Mouse (Mus musculus) 3T3-L1 (cell line): ENCODE data around the gene Bcas3.

ENCODE experiments used
- DNase-seq: peaks from one replicate; pipeline ENCODE4 v3.0.0-alpha.2; 2015; ENCODE audit warnings: low read depth, low spot score

Gene Bcas3

DNA sequence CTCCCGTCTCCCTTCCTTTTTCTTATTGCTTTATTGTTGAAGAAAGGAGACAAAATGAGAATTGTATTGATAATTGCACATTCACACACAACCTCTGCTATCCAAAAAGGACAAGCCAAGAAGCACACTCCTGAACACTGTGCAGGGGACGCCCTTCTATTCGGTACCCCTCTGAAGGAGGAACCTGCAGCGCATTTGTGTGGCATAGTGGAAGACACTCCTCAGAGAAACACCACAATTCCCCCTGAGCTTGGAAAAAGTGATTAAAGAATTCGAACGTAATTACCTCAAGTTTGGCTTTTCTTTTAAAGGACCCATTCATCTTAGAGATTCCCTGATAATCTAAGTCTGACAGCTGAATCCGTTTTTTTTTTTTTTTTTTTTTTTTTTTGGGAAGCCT is 261.5 kb downstream of the Bcas3 start:
- no peak for DNase-seq

DNA sequence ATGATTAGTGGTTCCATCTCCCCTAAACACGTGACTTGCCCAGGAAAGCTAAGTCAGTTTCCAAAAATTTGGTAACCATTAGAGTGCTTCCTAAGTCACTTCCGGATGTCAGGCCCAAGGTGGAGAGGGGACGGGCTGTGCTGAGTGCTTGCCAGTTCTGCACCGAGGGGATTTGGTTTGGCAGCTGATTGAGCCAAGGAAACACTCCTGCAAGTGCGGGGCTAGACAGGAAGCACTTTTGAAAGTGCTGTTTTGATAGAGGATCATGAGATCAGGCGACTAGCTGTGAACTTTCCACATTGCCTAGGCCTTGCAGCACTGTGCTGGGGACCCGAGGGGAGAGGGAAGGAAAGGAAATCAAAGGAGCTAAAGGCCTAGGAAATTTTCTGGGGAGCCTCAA is 262.5 kb downstream of the Bcas3 start:
- DNase-seq: no peak

DNA sequence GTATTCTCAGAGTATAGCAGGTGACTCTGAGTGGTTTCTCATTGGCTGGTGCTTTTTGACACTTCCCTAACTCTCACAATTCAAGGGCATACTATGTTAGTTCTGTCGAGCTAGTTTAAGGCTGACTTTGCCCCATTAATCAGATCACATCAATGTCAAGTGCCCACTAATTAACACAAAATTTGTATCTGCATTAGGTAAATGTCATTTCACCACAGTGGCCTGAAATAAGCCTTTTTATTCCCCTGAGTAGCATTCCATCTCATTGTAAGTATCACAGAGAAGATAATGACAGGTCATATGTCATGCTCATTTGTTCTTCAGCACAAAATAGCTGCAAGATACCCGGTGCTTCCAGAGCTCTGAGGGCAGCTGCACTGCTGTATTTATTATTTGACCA is 268.5 kb downstream of the Bcas3 start:
- DNase-seq: no peak

GRCm38 (mm10) chr11:85621994-85622393 is 269.0 kb downstream of the Bcas3 start:
- no peak for DNase-seq

- DNase-seq: no peak
Measured at GRCm38 (mm10) chr11:85625206-85625605, 272.2 kb downstream of the Bcas3 start.

DNA sequence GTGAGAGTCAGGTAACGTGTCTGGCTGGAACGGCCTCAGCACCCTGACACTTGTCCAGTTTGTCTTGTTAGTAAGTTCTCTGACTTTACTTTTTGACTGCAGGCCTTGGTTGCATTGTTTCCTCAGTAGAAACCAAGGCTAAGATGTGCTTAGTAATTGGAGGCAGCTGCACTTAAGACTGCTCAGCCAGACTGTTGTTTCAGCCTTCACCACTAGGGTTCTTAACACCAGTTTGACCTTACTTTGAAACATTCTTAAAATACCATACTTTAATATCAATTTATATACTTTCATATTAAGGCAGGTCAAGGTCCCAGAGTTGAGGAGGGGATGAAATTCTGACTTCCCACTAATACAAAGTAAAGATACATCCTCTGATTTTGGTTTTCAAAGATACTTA is 273.9 kb downstream of the Bcas3 start:
- peak; percentile 54 for DNase-seq

GRCm38 (mm10) chr11:85627405-85627804 is 274.4 kb downstream of the Bcas3 start:
- DNase-seq: no peak

GRCm38 (mm10) chr11:85628303-85629063 is 275.5 kb downstream of the Bcas3 start:
- DNase-seq: no peak

DNA sequence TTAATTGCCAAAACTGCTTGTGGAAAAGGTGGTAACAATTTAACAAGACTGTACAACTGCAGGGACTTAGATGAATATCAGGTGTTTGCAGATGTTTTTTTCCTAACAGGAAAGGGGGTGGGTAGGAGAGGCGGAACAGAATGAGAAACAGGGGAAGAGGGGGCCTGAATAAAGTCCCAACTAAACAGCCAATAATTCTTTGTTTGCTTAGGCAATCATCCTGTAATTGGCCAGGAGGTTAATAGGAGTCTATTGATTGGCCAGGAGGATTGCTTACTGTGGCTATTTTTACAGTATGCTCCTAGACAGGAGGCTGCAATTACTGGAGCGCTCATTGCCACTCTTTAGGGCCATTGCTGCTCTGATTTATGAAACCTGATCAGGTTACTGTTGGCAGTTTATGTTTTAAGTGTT is 279.6 kb downstream of the Bcas3 start:
- DNase-seq: no peak

- no peak for DNase-seq
Measured at GRCm38 (mm10) chr11:85638696-85639495, 285.9 kb downstream of the Bcas3 start.

- DNase-seq: no peak
Measured at GRCm38 (mm10) chr11:85640659-85641058, 287.7 kb downstream of the Bcas3 start.

DNA sequence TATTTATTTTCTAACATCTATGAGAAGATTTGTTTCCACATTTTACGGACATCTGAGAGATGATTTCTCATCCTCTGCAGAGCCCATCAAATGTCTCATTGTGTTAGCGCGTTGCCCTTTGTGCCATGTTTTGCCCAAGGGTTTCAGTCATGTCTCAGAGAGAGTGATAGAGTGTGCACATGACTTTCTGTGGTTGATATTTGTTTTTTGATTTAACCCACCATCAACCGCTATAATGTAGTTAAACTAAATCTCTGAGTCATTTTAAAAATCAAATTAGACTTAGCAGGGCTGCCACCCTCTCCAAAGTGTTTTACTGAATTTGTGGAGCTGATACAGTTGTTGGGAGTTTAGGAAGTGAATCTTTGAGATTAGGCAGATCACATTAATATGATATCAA is 288.5 kb downstream of the Bcas3 start:
- no peak for DNase-seq

DNA sequence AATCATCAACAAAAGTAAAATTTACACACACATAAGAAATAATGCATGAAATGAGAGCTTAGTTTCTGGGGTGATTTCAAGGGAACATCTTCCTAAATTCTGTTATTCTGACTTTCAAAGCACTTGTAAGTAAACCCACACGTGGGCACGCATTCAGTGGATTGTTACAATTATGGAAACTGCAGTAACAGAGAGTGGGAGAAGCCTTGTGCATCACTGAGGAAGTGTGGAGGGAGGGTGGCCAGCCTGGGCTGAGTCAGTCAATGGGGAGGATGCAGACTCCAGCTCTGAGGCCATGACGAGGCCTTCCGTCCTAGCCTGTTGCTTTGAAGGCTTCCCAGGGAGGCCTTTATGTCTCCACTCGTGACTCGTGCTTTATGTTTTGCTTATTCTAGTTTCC is 289.6 kb downstream of the Bcas3 start:
- no peak for DNase-seq

- no peak for DNase-seq
Measured at GRCm38 (mm10) chr11:85643025-85643424, 290.1 kb downstream of the Bcas3 start.

GRCm38 (mm10) chr11:85643479-85644000 is 290.6 kb downstream of the Bcas3 start:
- DNase-seq: no peak

- no peak for DNase-seq
Measured at GRCm38 (mm10) chr11:85644027-85644747, 291.2 kb downstream of the Bcas3 start.

DNA sequence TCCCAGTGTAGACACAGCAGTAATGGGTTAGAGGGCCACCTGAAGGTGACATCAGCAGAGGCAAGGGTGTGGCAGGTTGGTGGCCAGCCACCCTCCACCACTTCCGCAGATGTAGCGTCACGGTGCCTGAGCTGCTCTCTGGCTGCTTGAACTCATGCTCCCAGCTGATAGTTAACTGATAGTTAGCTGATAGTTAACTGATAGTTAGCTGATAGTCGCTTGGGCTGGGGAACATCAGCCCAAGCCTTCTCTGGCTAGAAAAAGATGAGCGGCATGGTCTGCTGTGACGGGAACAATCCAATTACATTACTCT is 291.7 kb downstream of the Bcas3 start:
- DNase-seq: no peak

DNA sequence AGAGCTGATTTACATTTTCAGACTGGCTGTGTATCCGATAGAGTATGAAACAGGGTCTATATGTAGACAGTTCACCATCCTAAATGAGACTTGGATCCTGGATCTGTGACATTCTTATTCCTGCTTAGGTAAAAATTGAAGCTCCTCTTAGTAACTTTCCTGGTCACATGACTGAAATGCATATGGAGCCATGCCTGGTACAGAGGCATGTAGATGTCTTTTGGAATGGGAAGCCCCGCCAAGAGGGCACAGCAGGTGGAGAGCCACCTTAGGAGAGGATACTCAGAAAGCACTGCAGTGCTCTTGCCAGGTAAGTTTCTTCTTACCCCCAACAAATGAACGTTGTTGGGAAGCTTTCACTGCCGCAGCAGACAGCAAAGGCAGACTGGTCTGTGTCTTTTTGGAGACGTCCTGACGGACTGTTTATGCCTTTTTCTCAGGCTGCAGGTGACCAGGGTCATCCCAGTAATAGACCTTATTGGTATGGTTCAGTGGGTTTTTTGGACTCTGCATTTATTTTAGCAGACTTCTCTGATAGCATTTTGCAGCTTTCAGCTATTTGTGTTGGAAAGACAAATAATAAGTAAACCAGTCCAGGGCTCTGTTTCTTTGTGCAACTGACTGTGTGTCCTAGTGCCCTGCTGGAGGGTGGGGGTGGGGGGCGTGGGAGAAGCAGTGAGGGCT is 292.3 kb downstream of the Bcas3 start:
- no peak for DNase-seq

GRCm38 (mm10) chr11:85648893-85649292 is 295.9 kb downstream of the Bcas3 start:
- no peak for DNase-seq

GRCm38 (mm10) chr11:85649373-85649772 is 296.4 kb downstream of the Bcas3 start:
- DNase-seq: no peak

DNA sequence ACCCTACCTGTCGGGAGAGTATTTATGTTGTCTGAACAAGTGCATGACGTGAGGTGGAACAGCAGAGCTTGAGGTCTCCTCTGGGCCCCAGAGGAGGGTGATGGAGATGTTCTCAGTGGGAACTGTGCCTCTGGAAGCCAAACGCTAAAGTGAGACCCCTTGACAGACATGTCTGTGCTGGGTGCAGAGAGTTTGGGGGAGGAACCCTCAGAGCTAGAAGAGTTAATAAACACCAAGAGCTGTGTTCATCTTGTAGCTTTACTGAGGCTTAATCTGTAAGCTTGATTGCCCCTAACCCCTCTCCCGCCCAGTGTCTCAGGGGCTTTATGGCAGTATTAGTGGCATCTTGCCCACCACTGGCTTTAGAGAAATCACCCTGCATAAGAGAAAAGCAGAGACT is 304.5 kb downstream of the Bcas3 start:
- no peak for DNase-seq

DNA sequence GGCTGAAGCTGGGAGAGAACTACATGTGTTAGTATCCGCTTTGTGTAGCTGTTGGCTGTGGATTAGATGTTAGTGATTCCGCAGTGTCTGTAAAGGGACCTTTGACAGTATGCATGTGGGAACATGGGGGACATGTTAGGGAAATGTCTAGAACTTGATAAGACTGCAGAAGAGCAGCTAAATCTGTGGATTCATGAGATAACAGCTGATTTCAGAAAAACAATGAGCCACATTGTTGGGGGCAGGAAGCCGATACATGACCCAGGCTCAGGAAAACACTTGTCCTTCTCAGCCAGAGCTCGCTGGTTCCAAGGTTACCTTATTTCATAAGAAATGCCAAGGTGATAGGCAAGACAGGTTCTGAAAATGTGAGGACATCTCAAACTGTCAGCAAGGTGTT is 307.3 kb downstream of the Bcas3 start:
- DNase-seq: no peak
